Mouse (Mus musculus) embryonic facial prominence, embryonic 15.5 days (tissue): ENCODE measurements around the gene Adm2. TPM values are rescaled to one million over a fixed set of nuclear protein-coding genes. Genes with fewer than 3 reads are reported as not detected.

Experiments used
- ATAC-seq: fragments of 200-750 bp; cut with Nextera tagmentation; 2 replicates; pipeline ENCODE4 v1.8.0; 2017; ENCODE audit warnings: low read depth, moderate TSS enrichment; ENCODE audit not compliant: insufficient number of reproducible peaks, low FRiP score, low TSS enrichment
- H3K27ac ChIP-seq: fragments of 300-500 bp; sonication (generic); replicated peaks from 2 replicates; pipeline ENCODE4 v1.5.1; 2015; ENCODE audit warnings: mild to moderate bottlenecking, inconsistent platforms
- H3K27me3 ChIP-seq: fragments of 300-500 bp; sonication (generic); 2 replicates; pipeline ENCODE4 v1.6.1; 2015; ENCODE audit warnings: inconsistent platforms
- H3K36me3 ChIP-seq: fragments of 300-500 bp; sonication (generic); 2 replicates; pipeline ENCODE4 v1.6.1; 2015; ENCODE audit warnings: mild to moderate bottlenecking, inconsistent platforms
- H3K4me1 ChIP-seq: fragments of 300-500 bp; sonication (generic); 2 replicates; pipeline ENCODE4 v1.6.1; 2015; ENCODE audit warnings: inconsistent platforms
- H3K4me2 ChIP-seq: fragments of 300-500 bp; sonication (generic); replicated peaks from 2 replicates; pipeline ENCODE4 v1.6.1; 2015; ENCODE audit warnings: mild to moderate bottlenecking, inconsistent platforms
- H3K4me3 ChIP-seq: fragments of 300-500 bp; sonication (generic); replicated peaks from 2 replicates; pipeline ENCODE4 v1.5.1; 2015; ENCODE audit warnings: mild to moderate bottlenecking, inconsistent platforms
- H3K9ac ChIP-seq: fragments of 300-500 bp; sonication (generic); 2 replicates; pipeline ENCODE4 v1.6.1; 2015; ENCODE audit warnings: inconsistent platforms
- H3K9me3 ChIP-seq: fragments of 300-500 bp; sonication (generic); replicated peaks from 2 replicates; pipeline ENCODE4 v1.6.1; 2016; ENCODE audit warnings: inconsistent platforms
- WGBS: fragments of 180-500 bp; shearing (Covaris S2); methylation state at CpG from one replicate; pipeline ENCODE4 v1.1.7; 2015; 5-methylcytosine and 5-hydroxymethylcytosine counted together
- microRNA-seq: library from miRNA; unstranded; fragments of <30 nt; microRNA quantifications from one replicate; pipeline ENCODE4, GENCODE M21; 2016; ENCODE audit warnings: borderline number of aligned reads
- polyA plus RNA-seq: library from polyadenylated mRNA; unstranded; fragments of >200 nt; fragmentation: Nextera tagmentation; extraction: Ambion mirVana; gene quantifications from 2 replicates; pipeline ENCODE4 v1.2.1, GENCODE M21; 2015

Adm2 gene
- polyA plus RNA-seq, 1 experiment from 2014 or later, result 0.91 TPM

GRCm38 (mm10) chr15:89356372-89356771 lies 33.9 kb downstream of the Adm2 start:
- peak overlapping the region; percentile 83 for H3K9ac ChIP-seq
- H3K4me2 ChIP-seq, result peak overlapping the region; percentile 74
- no peaks in the 10 kb centered on the region for H3K27me3 ChIP-seq
- peak overlapping the region; percentile 91 for H3K4me3 ChIP-seq
- 0% methylated on average over 15 of the region's 15 CpGs for WGBS
- peaks cover 45% of the 10 kb centered on the region for H3K36me3 ChIP-seq
- ATAC-seq, result peak; percentile 56
- H3K9me3 ChIP-seq, result no peaks in the 10 kb centered on the region
- peak overlapping the region; percentile 94 for H3K27ac ChIP-seq
- H3K4me1 ChIP-seq, result peaks cover 26% of the 10 kb centered on the region

DNA sequence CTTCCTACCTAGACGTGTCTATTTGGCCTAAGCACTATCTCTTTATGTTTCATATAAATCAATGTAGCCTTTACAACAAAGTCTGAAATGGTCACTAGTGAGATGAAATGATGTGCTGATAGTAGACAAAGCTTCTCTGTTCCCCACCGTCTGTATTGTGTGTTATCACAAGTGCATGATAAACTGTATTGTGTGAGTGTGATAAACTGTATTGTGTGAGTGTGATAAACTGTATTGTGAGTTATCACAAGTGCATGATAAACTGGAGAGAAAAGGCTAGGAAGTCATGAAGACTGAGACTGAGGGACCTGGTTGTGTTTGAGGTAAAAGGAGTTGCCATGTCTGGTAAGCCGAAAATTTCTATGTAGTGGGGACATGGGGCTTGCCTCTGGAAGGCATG lies 36.3 kb downstream of the Adm2 start:
- no peak overlapping the region for H3K4me3 ChIP-seq
- H3K4me2 ChIP-seq, result no peak overlapping the region
- H3K27ac ChIP-seq, result no peak overlapping the region
- no peak for ATAC-seq
- 76% methylated on average over 3 of the region's 3 CpGs for WGBS
- no peak overlapping the region for H3K9ac ChIP-seq
- peaks cover 25% of the 10 kb centered on the region for H3K4me1 ChIP-seq
- no peaks in the 10 kb centered on the region for H3K27me3 ChIP-seq
- H3K36me3 ChIP-seq, result peaks cover 40% of the 10 kb centered on the region
- no peaks in the 10 kb centered on the region for H3K9me3 ChIP-seq

- H3K4me1 ChIP-seq, result peaks cover under 1% of the 10 kb centered on the region; the same call in 1 of the 2 replicates
- peaks cover 79% of the 10 kb centered on the region for H3K36me3 ChIP-seq
- H3K27me3 ChIP-seq, result no peaks in the 10 kb centered on the region
- H3K27ac ChIP-seq, result no peak overlapping the region
- H3K4me3 ChIP-seq, result no peak overlapping the region
- no peaks in the 10 kb centered on the region for H3K9me3 ChIP-seq
- ATAC-seq, result no peak
- H3K9ac ChIP-seq, result no peak overlapping the region
- 88% methylated on average over 7 of the region's 7 CpGs for whole genome bisulfite sequencing
- no peak overlapping the region for H3K4me2 ChIP-seq
Measured at GRCm38 (mm10) chr15:89363051-89363450, 40.5 kb downstream of the Adm2 start.

DNA sequence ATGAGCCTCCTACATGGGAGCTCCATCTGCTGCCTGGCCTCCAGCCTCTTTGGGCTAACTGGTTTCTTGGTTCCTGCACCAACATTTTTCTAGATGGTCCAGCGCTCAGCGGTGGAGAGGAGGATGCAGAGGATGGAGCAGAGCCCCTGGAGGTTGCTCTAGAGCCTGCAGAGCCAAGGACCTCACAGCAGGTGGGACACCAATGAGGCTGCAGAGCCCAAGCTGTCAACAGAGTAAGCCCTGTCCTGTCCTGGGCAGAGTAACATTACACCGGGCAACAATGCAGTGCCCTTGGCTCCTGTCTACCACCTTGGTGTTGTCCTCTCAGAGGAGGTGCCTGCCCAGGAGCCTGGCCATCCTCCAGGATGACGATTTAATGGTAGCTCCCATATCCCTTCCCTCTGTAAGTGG lies 42.6 kb downstream of the Adm2 start:
- Histone ChIP-seq H3K27me3 (no peaks in the 10 kb centered on the region), H3K36me3 (peaks cover 93% of the 10 kb centered on the region), H3K4me3 (no peak overlapping the region), H3K27ac (no peak overlapping the region), H3K9ac (no peak overlapping the region), H3K4me2 (no peak overlapping the region), H3K4me1 (no peaks in the 10 kb centered on the region), H3K9me3 (no peaks in the 10 kb centered on the region)
- ATAC-seq, result no peak
- WGBS, result 91% methylated on average over 4 of the region's 4 CpGs

GRCm38 (mm10) chr15:89372068-89372467 lies 49.5 kb downstream of the Adm2 start:
- Histone ChIP-seq H3K4me2 (no peak overlapping the region), H3K36me3 (peaks cover 55% of the 10 kb centered on the region), H3K27ac (no peak overlapping the region), H3K9me3 (no peaks in the 10 kb centered on the region), H3K4me3 (no peak overlapping the region), H3K4me1 (peaks cover 19% of the 10 kb centered on the region), H3K27me3 (peaks cover 13% of the 10 kb centered on the region), H3K9ac (no peak overlapping the region)
- 82% methylated on average over 13 of the region's 13 CpGs for WGBS
- ATAC-seq, result no peak

DNA sequence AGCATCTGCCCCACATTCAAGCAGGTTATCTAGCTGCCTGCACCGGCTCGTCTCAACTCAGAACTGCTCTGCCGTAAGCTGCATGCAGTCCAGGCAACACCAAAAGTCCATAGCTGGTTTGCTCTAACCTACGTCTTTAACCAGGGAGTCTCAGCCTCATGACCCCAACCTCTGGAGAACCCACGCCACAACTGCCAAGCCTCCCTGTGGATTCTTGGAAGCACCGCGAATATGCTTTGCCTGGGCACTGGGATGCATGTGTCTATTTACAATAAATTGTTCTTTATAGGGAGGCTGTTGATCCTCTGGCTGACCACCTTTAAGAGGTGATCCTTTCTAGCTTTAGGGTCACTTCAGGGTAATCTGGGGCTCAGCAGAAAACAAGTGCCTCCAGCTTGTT lies 50.0 kb downstream of the Adm2 start:
- Histone ChIP-seq H3K9ac (no peak overlapping the region), H3K4me1 (peaks cover 24% of the 10 kb centered on the region), H3K9me3 (no peaks in the 10 kb centered on the region), H3K27me3 (peaks cover 18% of the 10 kb centered on the region), H3K27ac (no peak overlapping the region), H3K4me3 (peak overlapping the region; percentile 80; the same call in 1 of the 2 replicates), H3K4me2 (no peak overlapping the region), H3K36me3 (peaks cover 50% of the 10 kb centered on the region)
- ATAC-seq, result no peak
- WGBS, result 80% methylated on average over 7 of the region's 7 CpGs

- Histone ChIP-seq H3K9ac (peak overlapping the region; percentile 65), H3K4me1 (peaks cover 28% of the 10 kb centered on the region), H3K36me3 (peaks cover 44% of the 10 kb centered on the region), H3K4me2 (peak overlapping the region; percentile 95), H3K27me3 (peaks cover 24% of the 10 kb centered on the region), H3K4me3 (peak overlapping the region; percentile 80), H3K9me3 (no peaks in the 10 kb centered on the region), H3K27ac (peak overlapping the region; percentile 94)
- under 1% methylated on average over 35 of the region's 35 CpGs for WGBS
- ATAC-seq, result peak; percentile 81
Measured at GRCm38 (mm10) chr15:89373027-89373761, 50.7 kb downstream of the Adm2 start.

GRCm38 (mm10) chr15:89373762-89374248 lies 51.3 kb downstream of the Adm2 start, which contains the start of gene Sco2:
Gene Sco2 (minus strand): TSS chr15:89373846.
- H3K4me2 ChIP-seq, result peak within 1 kb of the TSS; percentile 95

More at GRCm38 (mm10) chr15:89373762-89374248, 51.3 kb downstream of the Adm2 start, which contains the start of gene Sco2:
- 0% methylated on average over 41 of the region's 42 CpGs for WGBS
- ATAC-seq, result peak; percentile 72
- Histone ChIP-seq H3K27me3 (peaks cover 31% of the 10 kb centered on the region), H3K36me3 (peaks cover 38% of the 10 kb centered on the region), H3K4me3 (peak within 1 kb of the TSS; percentile 80), H3K4me1 (peaks cover 34% of the 10 kb centered on the region), H3K9me3 (no peaks in the 10 kb centered on the region), H3K9ac (peak within 1 kb of the TSS; percentile 65), H3K27ac (peak within 1 kb of the TSS; percentile 94)

Small RNA genes lying within 50 kb of the gene (microRNA-seq; reads per million reads assigned to microRNA genes)
- gene Mir6959, result not detected

Other genes with a start within 250 kb of the Adm2 start
- 53.8 and 55.6 TPM in 2 replicates for gene Trabd, start 247.6 kb upstream of the Adm2 start, polyA plus RNA-seq
- gene Selenoo, start 233.6 kb upstream of the Adm2 start, polyA plus RNA-seq, result 20.7 and 20.9 TPM in 2 replicates
- 14.8 and 15.2 TPM in 2 replicates for gene Tubgcp6, start 199.6 kb upstream of the Adm2 start, polyA plus RNA-seq
- gene Hdac10, start 194.0 kb upstream of the Adm2 start, polyA plus RNA-seq, result 22.3 and 25.7 TPM in 2 replicates
- gene Mapk12, start 182.0 kb upstream of the Adm2 start, polyA plus RNA-seq, result 9.4 and 11.2 TPM in 2 replicates
- gene Mapk11, start 173.1 kb upstream of the Adm2 start, polyA plus RNA-seq, result 10.7 and 12.7 TPM in 2 replicates
- gene Plxnb2, start 141.9 kb upstream of the Adm2 start, polyA plus RNA-seq, result 157 and 161 TPM in 2 replicates
- 16.3 and 16.7 TPM in 2 replicates for gene Dennd6b, start 126.2 kb upstream of the Adm2 start, polyA plus RNA-seq
- 33.3 and 35.8 TPM in 2 replicates for gene Ppp6r2, start 111.2 kb upstream of the Adm2 start, polyA plus RNA-seq
- 57.3 and 65.5 TPM in 2 replicates for gene Sbf1, start 7.4 kb upstream of the Adm2 start, polyA plus RNA-seq
- gene Miox, start 11.7 kb downstream of the Adm2 start, polyA plus RNA-seq, result not detected in 2 replicates
- 73.0 and 79.9 TPM in 2 replicates for gene Lmf2, start 32.9 kb downstream of the Adm2 start, polyA plus RNA-seq
- 150 and 160 TPM in 2 replicates for gene Ncaph2, start 33.0 kb downstream of the Adm2 start, polyA plus RNA-seq
- 4.9 and 6.9 TPM in 2 replicates for gene Sco2, start 51.1 kb downstream of the Adm2 start, polyA plus RNA-seq
- gene Tymp, start 54.3 kb downstream of the Adm2 start, polyA plus RNA-seq, result 1.8 and 2.0 TPM in 2 replicates
- 8.2 and 14.5 TPM in 2 replicates for gene Odf3b, start 56.6 kb downstream of the Adm2 start, polyA plus RNA-seq
- gene Klhdc7b, start 62.2 kb downstream of the Adm2 start, polyA plus RNA-seq, result not detected in 2 replicates
- not detected in 2 replicates for gene Syce3, start 87.8 kb downstream of the Adm2 start, polyA plus RNA-seq
- gene Cpt1b, start 103.1 kb downstream of the Adm2 start, polyA plus RNA-seq, result 0.97 and 1.1 TPM in 2 replicates
- gene C730034F03Rik, start 106.9 kb downstream of the Adm2 start, polyA plus RNA-seq, result 4.8 TPM in 2 replicates
- not detected in 2 replicates for gene Gm44502, start 107.0 kb downstream of the Adm2 start, polyA plus RNA-seq
- 56.4 and 59.6 TPM in 2 replicates for gene Chkb, start 107.2 kb downstream of the Adm2 start, polyA plus RNA-seq
- 3.4 and 4.9 TPM in 2 replicates for gene Mapk8ip2, start 131.2 kb downstream of the Adm2 start, polyA plus RNA-seq
- 27.8 and 30.1 TPM in 2 replicates for gene Arsa, start 154.7 kb downstream of the Adm2 start, polyA plus RNA-seq
- gene Shank3, start 176.9 kb downstream of the Adm2 start, polyA plus RNA-seq, result 2.3 and 3.0 TPM in 2 replicates
- gene Acr, start 245.6 kb downstream of the Adm2 start, polyA plus RNA-seq, result 0.13 and 0.24 TPM in 2 replicates